8 mouse cellular contexts compared by ENCODE assay signal in the genomic region with DNA sequence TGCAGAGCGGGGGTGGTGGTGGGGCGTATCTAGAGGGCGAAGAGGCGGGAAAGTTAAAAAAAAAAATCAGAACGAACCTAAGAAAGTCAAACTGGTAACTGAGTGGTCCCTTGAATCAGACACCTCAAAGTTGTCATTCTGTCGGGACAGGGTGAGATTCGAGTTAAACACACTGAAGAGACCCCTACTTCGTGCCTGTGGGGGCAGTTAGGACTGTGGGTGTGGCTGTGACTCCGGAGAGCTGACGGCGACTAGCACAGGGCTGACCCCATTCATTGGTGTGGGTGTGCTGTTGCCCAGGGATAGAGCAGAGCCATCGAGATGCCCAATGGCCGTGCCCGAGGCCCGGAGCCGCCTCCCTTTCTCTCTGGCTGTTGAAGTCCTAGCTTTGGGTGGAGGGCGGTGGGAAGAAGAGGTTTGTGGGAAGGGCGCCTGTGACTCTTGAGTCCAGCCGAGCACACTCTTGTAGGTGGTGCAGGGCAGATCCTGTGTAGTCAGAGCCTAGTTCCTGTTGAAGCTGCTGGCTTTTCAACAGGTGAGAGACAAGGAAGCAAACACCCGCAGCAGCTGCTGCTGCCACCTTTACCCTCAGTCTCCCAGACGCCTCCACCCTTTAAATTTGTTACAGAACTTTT. TPM values are rescaled to one million over a fixed set of nuclear protein-coding genes. Genes with fewer than 3 reads are reported as not detected.
DNase-seq lines count a peak whose midpoint lies in the region; ATAC-seq and TF ChIP-seq lines count a peak whose summit lies in the region.

No protein-coding gene starts in this region.

- ATAC-seq in hindbrain, embryonic 16.5 days = peak; percentile 71
- peak; percentile 55 for ATAC-seq in lung, postnatal 0 days

- no peaks in the 10 kb centered on the region for H3K4me1 ChIP-seq in lung, adult 2 months (ENCODE audit: control insufficient read depth, insufficient read depth, low read length)
- no peaks in the 10 kb centered on the region; the same call in 1 of the 2 replicates for H3K4me1 ChIP-seq in cortical plate, adult 2 months (ENCODE audit: control insufficient read depth, insufficient read depth, low read length)
- H3K4me1 ChIP-seq in hindbrain, embryonic 16.5 days (ENCODE audit: control insufficient read depth, insufficient read depth, low read depth, low read length) = peaks cover 13% of the 10 kb centered on the region
- no peaks in the 10 kb centered on the region for H3K4me1 ChIP-seq in lung, postnatal 0 days (ENCODE audit: insufficient read depth, low read depth, low read length)

- TF ChIP-seq EP300 in lung, postnatal 0 days (IDR thresholded peaks at IDR 0.05) = no peak

- H3K4me2 ChIP-seq in hindbrain, embryonic 16.5 days (ENCODE audit: low read length) = peak overlapping the region; percentile 96
- peak overlapping the region; percentile 97 for H3K4me2 ChIP-seq in lung, postnatal 0 days (replicated peaks; ENCODE audit: low read depth, low read length)

- peak overlapping the region; percentile 78 for H3K9ac ChIP-seq in hindbrain, embryonic 16.5 days (ENCODE audit: low read depth, low read length)
- H3K9ac ChIP-seq in lung, postnatal 0 days (replicated peaks; ENCODE audit: low read depth) = no peak overlapping the region; the same call in 1 of the 2 replicates

- peaks cover 10% of the 10 kb centered on the region for H3K27me3 ChIP-seq in hindbrain, embryonic 16.5 days (replicated peaks; ENCODE audit: control insufficient read depth, insufficient read depth, low read length)
- H3K27me3 ChIP-seq in lung, postnatal 0 days (replicated peaks; ENCODE audit: insufficient read depth, low read length) = 0 out of 2 replicates have a peak, but pooled peaks cover 16% of the 10 kb centered on the region

- WGBS in lung, adult 2 months = 6% methylated on average over 21 of the region's 21 CpGs
- 4% methylated on average over 21 of the region's 21 CpGs for WGBS in hindbrain, embryonic 16.5 days
- 1% methylated on average over 19 of the region's 21 CpGs for WGBS in lung, postnatal 0 days

- peak; percentile 14 for DNase-seq in lung, adult 2 months
- no peak for DNase-seq in lung, postnatal 10 days
- DNase-seq in lung, postnatal 0 days (ENCODE audit: low spot score) = peak; percentile 20
- DNase-seq in thymus, postnatal 14 days = peak; percentile 34
- no peak for DNase-seq in spleen, postnatal 4 days (ENCODE audit: low spot score in 2 of 2)
- DNase-seq in spleen, adult 12 weeks (ENCODE audit: low spot score) = no peak

- H3K27ac ChIP-seq in cortical plate, adult 2 months (ENCODE audit: insufficient read depth, low read length) = no peak overlapping the region
- no peak overlapping the region for H3K27ac ChIP-seq in hindbrain, embryonic 16.5 days (ENCODE audit: low read depth, low read length)
- no peak overlapping the region for H3K27ac ChIP-seq in lung, postnatal 0 days (ENCODE audit: low read length)

- no peaks in the 10 kb centered on the region for H3K9me3 ChIP-seq in hindbrain, embryonic 16.5 days (ENCODE audit: control insufficient read depth, low read length)
- H3K9me3 ChIP-seq in lung, postnatal 0 days (ENCODE audit: low read length) = no peaks in the 10 kb centered on the region

- TF ChIP-seq CTCF in lung, adult 2 months (IDR thresholded peaks at IDR 0.05; ENCODE audit: insufficient read depth, low read length) = no peak
- TF ChIP-seq CTCF in cortical plate, adult 2 months (IDR thresholded peaks at IDR 0.05; ENCODE audit: extremely low read depth, insufficient read depth, low read length) = no peak
- no peak for TF ChIP-seq CTCF in lung, postnatal 0 days (IDR thresholded peaks at IDR 0.05)

- no peak for TF ChIP-seq POLR2A in lung, adult 2 months (IDR thresholded peaks at IDR 0.05; ENCODE audit: borderline replicate concordance, extremely low read depth, low read depth, low read length)
- TF ChIP-seq POLR2A in cortical plate, adult 2 months (IDR thresholded peaks at IDR 0.05; ENCODE audit: extremely low read depth, insufficient read depth, low read length) = no peak

- H3K36me3 ChIP-seq in hindbrain, embryonic 16.5 days (ENCODE audit: control insufficient read depth, insufficient read depth, low read length) = no peaks in the 10 kb centered on the region
- no peaks in the 10 kb centered on the region for H3K36me3 ChIP-seq in lung, postnatal 0 days (ENCODE audit: insufficient read depth, low read length)

- H3K4me3 ChIP-seq in lung, adult 2 months (replicated peaks; ENCODE audit: extremely low read depth, low read depth, low read length) = peak overlapping the region; percentile 12
- peak overlapping the region; percentile 61 for H3K4me3 ChIP-seq in cortical plate, adult 2 months (ENCODE audit: insufficient read depth, low read length)
- peak overlapping the region; percentile 54 for H3K4me3 ChIP-seq in hindbrain, embryonic 16.5 days (ENCODE audit: low read length)
- H3K4me3 ChIP-seq in lung, postnatal 0 days (ENCODE audit: low read depth, low read length) = peak overlapping the region; percentile 52

RNA-seq across cellular contexts. Expression of a gene that starts 0.8 kb away (rescaled TPM):
- 3.3 and 3.8 TPM in 2 replicates for polyA plus RNA-seq in lung, adult 2 months (2012; rRNA removed)
- 2.5 TPM in 2 replicates for polyA plus RNA-seq in cortical plate, adult 2 months (2012; rRNA removed)
- polyA plus RNA-seq in hindbrain, embryonic 16.5 days (2015; fragmentation: Nextera tagmentation; extraction: Ambion mirVana) = 0.97 and 1.1 TPM in 2 replicates
- polyA plus RNA-seq in lung, postnatal 0 days (2015; fragmentation: Nextera tagmentation; extraction: Ambion mirVana) = 2.9 and 3.2 TPM in 2 replicates

RNA-seq across cellular contexts. Expression of a gene that starts 35.3 kb away (rescaled TPM):
- polyA plus RNA-seq in lung, adult 2 months (2012; rRNA removed) = 4.7 and 6.5 TPM in 2 replicates
- polyA plus RNA-seq in cortical plate, adult 2 months (2012; rRNA removed) = 18.4 and 20.7 TPM in 2 replicates
- 3.0 and 4.1 TPM in 2 replicates for polyA plus RNA-seq in hindbrain, embryonic 16.5 days (2015; fragmentation: Nextera tagmentation; extraction: Ambion mirVana)
- 1.4 TPM in 2 replicates for polyA plus RNA-seq in lung, postnatal 0 days (2015; fragmentation: Nextera tagmentation; extraction: Ambion mirVana)

Comparison
In these comparisons a context has a peak if more than half of its experiments do, and no peak if none do; other contexts are left out.
1. DNase-seq: peak in lung, adult 2 months (single experiment), lung, postnatal 0 days (single experiment) and thymus, postnatal 14 days (single experiment); none in lung, postnatal 10 days (single experiment), spleen, postnatal 4 days (0 of 2) and spleen, adult 12 weeks (single experiment).
2. Peak in every context shown above with its lines, with median percentiles within 50 percentile points of each other: H3K4me3 ChIP-seq.